Mouse (Mus musculus): Measurements from ENCODE around the gene Olfr933. TPM values are rescaled to one million over a fixed set of nuclear protein-coding genes. Genes with fewer than 3 reads are reported as not detected.

The Olfr933 gene
- total RNA-seq (2021) = not detected
- long read RNA-seq, experiment 1 = 0 reads
- long read RNA-seq, experiment 2 = 0 reads

DNA sequence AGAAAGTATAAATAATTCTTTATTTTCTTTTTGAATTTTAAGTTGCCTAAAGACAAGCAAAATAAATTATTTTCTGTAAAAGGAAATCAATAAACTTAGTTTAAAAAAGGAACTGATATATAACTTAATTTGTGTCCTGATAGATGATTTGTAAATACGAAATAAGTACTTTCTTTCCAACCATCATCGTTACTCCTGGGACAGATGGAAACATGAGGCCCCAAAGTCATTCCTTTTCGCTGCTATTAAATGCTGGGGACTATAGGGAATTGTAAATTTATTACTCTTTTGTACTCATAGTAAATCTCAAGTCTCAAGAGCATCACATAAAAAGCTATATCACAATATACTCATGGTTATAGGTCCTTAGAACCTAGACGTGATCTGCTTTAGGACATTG, at the start of gene Olfr933:
Gene Olfr933 (plus strand): TSS at position 301 of the 400 bp plus-strand sequence.
- DNase-seq = no peak

DNA sequence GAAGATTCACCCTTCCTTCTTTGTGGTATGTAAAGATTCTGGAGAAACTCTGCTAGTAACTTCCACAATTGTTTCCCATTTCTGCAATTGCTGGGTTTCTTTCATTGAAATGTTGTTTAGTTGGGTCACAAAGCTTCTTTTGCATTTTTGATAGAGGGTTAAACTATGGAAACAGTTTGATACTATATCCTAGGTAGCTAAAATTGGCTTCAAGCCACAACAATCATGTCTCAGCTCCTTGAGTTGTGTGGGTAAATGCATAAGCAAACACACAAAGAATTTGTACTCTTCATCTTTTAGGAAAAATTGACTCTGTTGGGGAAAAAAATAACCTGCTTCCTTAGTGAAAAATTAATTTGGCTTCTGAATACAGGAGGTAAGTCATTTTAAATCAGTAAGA, 42.6 kb upstream of the Olfr933 start, which contains the start of gene Olfr930:
Gene Olfr930 (plus strand): TSS at position 301 of the 400 bp plus-strand sequence.
- no peak for DNase-seq

DNA sequence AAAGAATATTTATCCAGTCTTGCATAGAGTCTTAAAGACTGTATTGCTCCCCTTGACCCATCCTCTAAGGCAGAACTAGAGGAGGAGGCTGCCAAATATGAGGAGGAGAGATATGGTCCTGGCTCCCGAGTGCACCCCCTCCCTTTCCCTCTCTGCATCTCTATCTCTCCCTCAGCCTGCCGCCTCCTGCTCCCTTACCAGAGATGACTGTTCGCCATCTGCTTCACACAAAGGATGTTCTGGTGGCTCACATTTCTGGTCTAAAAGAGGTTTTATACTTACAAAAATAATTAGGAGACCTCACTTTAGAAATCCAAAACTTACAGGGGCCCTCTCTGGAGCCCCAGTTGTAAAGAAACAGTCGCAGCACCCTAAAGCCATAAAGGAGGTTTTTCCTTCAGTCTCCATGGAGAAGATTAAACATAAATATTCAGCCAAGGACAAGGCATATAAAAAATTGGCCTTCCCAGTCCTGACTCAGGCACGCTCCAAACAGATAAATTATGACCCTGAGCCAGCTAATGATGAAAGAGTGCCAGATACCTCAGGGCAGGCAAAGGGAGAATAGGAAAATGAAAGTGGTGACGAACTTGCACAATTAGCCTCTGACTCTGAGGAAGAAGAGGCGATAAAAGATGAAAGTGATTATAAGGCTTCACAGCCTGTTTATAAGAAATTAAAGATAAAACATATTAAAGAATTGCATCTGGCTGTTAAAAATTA, 18.6 kb upstream of the Olfr933 start:
- DNase-seq = no peak

DNA sequence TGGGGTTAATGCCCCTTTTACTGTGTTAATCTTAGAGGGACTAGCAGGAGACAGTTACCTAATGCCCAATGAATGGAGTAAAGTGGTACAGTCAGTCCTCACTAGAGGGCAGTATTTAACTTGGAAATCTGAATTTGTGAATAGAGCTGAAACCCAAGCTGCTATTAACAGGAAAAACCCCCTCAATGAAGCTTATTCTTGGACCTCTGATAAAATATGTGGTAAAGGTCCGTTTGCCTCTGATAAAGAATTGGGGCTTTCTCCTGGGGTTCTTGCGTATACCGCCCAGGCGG, 18.0 kb upstream of the Olfr933 start:
- no peak for DNase-seq

DNA sequence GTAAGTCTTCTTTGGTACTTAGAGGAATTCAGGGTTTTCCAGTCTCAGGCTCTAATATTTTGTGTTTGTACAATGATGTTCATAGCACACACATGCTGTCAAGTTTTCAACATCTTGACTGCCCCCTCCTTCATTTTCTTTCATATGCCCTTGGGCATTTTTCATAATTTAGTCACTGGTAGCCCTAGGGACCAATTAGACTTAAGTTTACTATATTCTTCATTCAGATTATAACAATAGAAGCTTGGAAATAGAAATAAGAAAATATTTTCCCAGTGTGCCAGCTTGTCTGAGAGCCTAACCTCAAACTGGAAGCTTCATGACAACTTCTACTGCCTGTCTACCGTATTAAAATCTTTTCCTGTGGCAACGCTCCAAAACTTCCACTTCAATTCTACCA, 16.1 kb downstream of the Olfr933 start, which contains the start of gene Olfr934:
Gene Olfr934 (minus strand): TSS at position 101 of the 400 bp plus-strand sequence.
- no peak for DNase-seq

DNA sequence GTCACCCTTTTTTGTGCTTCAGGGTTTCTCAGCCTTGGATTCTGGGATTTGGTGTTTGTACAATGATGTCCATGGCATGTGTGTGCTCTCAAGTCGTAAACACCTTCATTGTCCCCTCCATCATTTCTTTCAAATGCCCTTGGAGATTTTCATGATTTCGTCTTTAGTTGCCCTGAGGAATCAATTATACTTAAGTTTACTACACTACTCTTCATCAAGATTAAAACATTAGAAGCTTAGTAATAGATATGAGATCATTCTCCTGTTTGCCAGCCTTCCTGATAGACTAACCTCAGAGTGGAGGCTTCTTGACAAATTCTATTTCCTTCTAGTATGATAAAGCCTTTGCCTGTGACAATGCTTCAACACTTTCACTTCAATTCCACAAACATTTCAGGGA, 27.5 kb downstream of the Olfr933 start, which contains the start of gene Olfr935:
Gene Olfr935 (minus strand): TSS at position 101 of the 400 bp plus-strand sequence.
- no peak for DNase-seq

DNA sequence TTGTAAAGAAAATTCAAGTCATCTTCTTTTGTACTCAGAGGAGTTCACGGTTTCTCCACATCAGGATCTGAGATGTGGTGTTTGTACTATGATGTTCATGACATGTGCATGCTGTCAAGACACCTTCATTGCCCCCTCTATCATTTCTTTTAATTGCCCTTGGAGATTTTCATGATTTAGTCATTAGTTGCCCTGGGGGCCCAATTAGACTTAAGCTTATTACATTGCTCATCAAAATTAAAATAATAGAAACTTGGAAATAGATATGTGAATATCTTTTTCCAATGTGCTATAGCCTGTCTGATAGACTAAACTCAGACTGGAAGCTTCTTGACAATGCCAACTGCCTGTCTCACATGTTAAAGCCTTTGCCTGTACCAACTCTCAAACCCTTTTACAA, 51.2 kb downstream of the Olfr933 start, which contains the start of gene Olfr146:
Gene Olfr146 (minus strand): TSS at position 101 of the 400 bp plus-strand sequence.
- no peak for DNase-seq

Other genes starting within 250 kb of the Olfr933 start
- under 1 TPM in 1 of 2 experiments, not detected in 1; 0.05 TPM for gene Olfr920, start 220.0 kb upstream of the Olfr933 start, total RNA-seq (2021)
- gene Olfr921, start 199.2 kb upstream of the Olfr933 start, total RNA-seq (2021) = not detected
- not detected for gene Olfr922, start 157.7 kb upstream of the Olfr933 start, total RNA-seq (2021)
- gene Olfr923, start 145.8 kb upstream of the Olfr933 start, total RNA-seq (2021) = not detected
- not detected for gene Olfr924, start 127.9 kb upstream of the Olfr933 start, total RNA-seq (2021)
- gene Olfr26, start 117.3 kb upstream of the Olfr933 start, total RNA-seq (2021) = not detected
- gene Olfr926, start 95.2 kb upstream of the Olfr933 start, total RNA-seq (2021) = not detected
- gene Olfr930, start 42.5 kb upstream of the Olfr933 start, total RNA-seq (2021) = not detected
- not detected for gene Olfr934, start 16.0 kb downstream of the Olfr933 start, total RNA-seq (2021)
- gene Olfr935, start 27.4 kb downstream of the Olfr933 start, total RNA-seq (2021) = not detected
- not detected for gene Olfr146, start 51.1 kb downstream of the Olfr933 start, total RNA-seq (2021)
- not detected for gene Olfr937, start 92.6 kb downstream of the Olfr933 start, total RNA-seq (2021)
- not detected for gene Olfr938, start 106.6 kb downstream of the Olfr933 start, total RNA-seq (2021)
- gene Olfr27, start 155.8 kb downstream of the Olfr933 start, total RNA-seq (2021) = not detected
- gene Olfr943, start 194.0 kb downstream of the Olfr933 start, total RNA-seq (2021) = not detected
- not detected for gene Olfr944, start 229.6 kb downstream of the Olfr933 start, total RNA-seq (2021)

Measured in gastrocnemius, postnatal 25 days (tissue).